Mouse (Mus musculus) common myeloid progenitor, adult 5-6 weeks (primary cell): Measurements from ENCODE around the gene Bscl2. TPM values are rescaled to one million over a fixed set of nuclear protein-coding genes. Genes with fewer than 3 reads are reported as not detected.

Experiments used
- ATAC-seq: replicated peaks from 2 replicates; pipeline ENCODE4 v1.8.0; 2016; ENCODE audit warnings: low read depth, mild to moderate bottlenecking, moderate TSS enrichment, inconsistent platforms; ENCODE audit not compliant: poor library complexity, severe bottlenecking
- total RNA-seq: library from RNA; stranded (forward); fragments of 200-1000, 187-1606 nt; gene quantifications from 2 replicates; pipeline ENCODE4 v1.2.3, GENCODE M21; 2017

Gene Bscl2
- total RNA-seq, 1 experiment from 2014 or later: 34.5 TPM

DNA sequence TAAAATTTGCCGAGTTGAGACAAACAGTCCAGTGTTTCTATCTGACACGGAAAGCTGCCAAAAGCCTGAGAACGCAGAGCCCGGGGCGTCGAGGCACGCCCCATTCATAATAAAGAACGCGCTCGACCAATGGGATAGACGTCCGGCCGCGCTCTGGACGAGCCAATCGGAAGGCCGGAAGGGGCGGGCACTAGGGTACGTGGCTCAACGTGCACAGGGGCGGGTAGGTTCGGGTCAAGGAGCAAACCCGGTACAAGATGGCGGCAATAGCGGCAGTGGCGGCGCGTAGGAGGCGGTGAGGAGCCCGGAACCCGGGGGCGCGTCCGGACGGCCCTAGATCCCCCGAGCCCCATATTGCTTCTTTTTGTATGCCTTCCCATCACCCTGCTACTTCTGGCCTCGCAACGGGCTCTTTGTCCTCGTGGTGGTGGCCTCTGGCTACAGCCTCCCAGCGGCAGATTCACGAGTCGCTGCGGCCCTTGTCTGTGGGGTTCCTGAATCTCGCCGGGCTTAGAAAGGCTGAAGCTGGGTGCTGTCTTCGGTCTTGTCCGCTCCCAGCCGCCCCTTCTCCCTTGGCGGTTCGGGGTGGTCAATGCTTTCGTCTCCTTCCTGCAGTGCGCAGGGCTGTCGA is 60.7 kb downstream of the Bscl2 start, which contains the start of gene Ganab:
Gene Ganab (plus strand): TSS at position 207 of the 631 bp plus-strand sequence.
- peak; percentile 98 for ATAC-seq

Other genes with a start within 250 kb of the Bscl2 start
- not detected in 2 replicates for gene Slc22a8, start 246.2 kb upstream of the Bscl2 start, total RNA-seq
- not detected in 2 replicates for gene Slc22a6, start 219.4 kb upstream of the Bscl2 start, total RNA-seq
- not detected in 2 replicates for gene Chrm1, start 173.7 kb upstream of the Bscl2 start, total RNA-seq
- gene Slc3a2, start 114.1 kb upstream of the Bscl2 start, total RNA-seq: 124 and 150 TPM in 2 replicates
- gene Wdr74, start 101.6 kb upstream of the Bscl2 start, total RNA-seq: 121 and 149 TPM in 2 replicates
- gene 1700092M07Rik, start 96.7 kb upstream of the Bscl2 start, total RNA-seq: 1.5 and 5.8 TPM in 2 replicates
- 45.7 and 60.0 TPM in 2 replicates for gene Stx5a, start 96.1 kb upstream of the Bscl2 start, total RNA-seq
- gene Nxf1, start 80.4 kb upstream of the Bscl2 start, total RNA-seq: 126 and 129 TPM in 2 replicates
- gene Tmem223, start 66.5 kb upstream of the Bscl2 start, total RNA-seq: 36.9 and 48.2 TPM in 2 replicates
- gene Tmem179b, start 63.0 kb upstream of the Bscl2 start, total RNA-seq: 57.4 and 60.0 TPM in 2 replicates
- gene Taf6l, start 51.0 kb upstream of the Bscl2 start, total RNA-seq: 10.3 and 11.4 TPM in 2 replicates
- 52.9 and 62.4 TPM in 2 replicates for gene Polr2g, start 38.9 kb upstream of the Bscl2 start, total RNA-seq
- gene Zbtb3, start 34.9 kb upstream of the Bscl2 start, total RNA-seq: 1.8 and 1.9 TPM in 2 replicates
- 65.7 and 68.2 TPM in 2 replicates for gene Ttc9c, start 18.1 kb upstream of the Bscl2 start, total RNA-seq
- gene Hnrnpul2, start 17.5 kb upstream of the Bscl2 start, total RNA-seq: 89.1 and 100 TPM in 2 replicates
- 4.2 TPM in 1 of 2 replicates, not detected in the other for gene AC129217.1, start 7.7 kb upstream of the Bscl2 start, total RNA-seq
- not detected in 2 replicates for gene Gng3, start 1.7 kb downstream of the Bscl2 start, total RNA-seq
- 0.73 TPM in 1 of 2 replicates, not detected in the other for gene Lrrn4cl, start 13.3 kb downstream of the Bscl2 start, total RNA-seq
- 176 and 210 TPM in 2 replicates for gene Ubxn1, start 34.0 kb downstream of the Bscl2 start, total RNA-seq
- 110 and 122 TPM in 2 replicates for gene Uqcc3, start 43.5 kb downstream of the Bscl2 start, total RNA-seq
- 7.7 and 35.4 TPM in 2 replicates for gene Lbhd1, start 46.3 kb downstream of the Bscl2 start, total RNA-seq
- not detected in 2 replicates for gene Gm49403, start 46.5 kb downstream of the Bscl2 start, total RNA-seq
- 53.0 and 62.6 TPM in 2 replicates for gene 1810009A15Rik, start 51.4 kb downstream of the Bscl2 start, total RNA-seq
- not detected in 2 replicates for gene Gm49416, start 51.5 kb downstream of the Bscl2 start, total RNA-seq
- 10.5 and 18.5 TPM in 2 replicates for gene Ints5, start 55.5 kb downstream of the Bscl2 start, total RNA-seq
- 63.4 and 73.1 TPM in 2 replicates for gene Ganab, start 60.6 kb downstream of the Bscl2 start, total RNA-seq
- gene B3gat3, start 82.9 kb downstream of the Bscl2 start, total RNA-seq: 17.5 and 18.6 TPM in 2 replicates
- 2.0 and 3.2 TPM in 2 replicates for gene Rom1, start 91.9 kb downstream of the Bscl2 start, total RNA-seq
- gene Eml3, start 92.1 kb downstream of the Bscl2 start, total RNA-seq: 22.9 and 41.2 TPM in 2 replicates
- gene Mta2, start 104.4 kb downstream of the Bscl2 start, total RNA-seq: 151 and 180 TPM in 2 replicates
- 19.9 and 25.9 TPM in 2 replicates for gene Tut1, start 116.4 kb downstream of the Bscl2 start, total RNA-seq
- 721 and 789 TPM in 2 replicates for gene Eef1g, start 129.6 kb downstream of the Bscl2 start, total RNA-seq
- 14.1 and 14.9 TPM in 2 replicates for gene Ahnak, start 151.8 kb downstream of the Bscl2 start, total RNA-seq